Mouse (Mus musculus): ENCODE measurements around the gene Fam102b.

The Fam102b gene

DNA sequence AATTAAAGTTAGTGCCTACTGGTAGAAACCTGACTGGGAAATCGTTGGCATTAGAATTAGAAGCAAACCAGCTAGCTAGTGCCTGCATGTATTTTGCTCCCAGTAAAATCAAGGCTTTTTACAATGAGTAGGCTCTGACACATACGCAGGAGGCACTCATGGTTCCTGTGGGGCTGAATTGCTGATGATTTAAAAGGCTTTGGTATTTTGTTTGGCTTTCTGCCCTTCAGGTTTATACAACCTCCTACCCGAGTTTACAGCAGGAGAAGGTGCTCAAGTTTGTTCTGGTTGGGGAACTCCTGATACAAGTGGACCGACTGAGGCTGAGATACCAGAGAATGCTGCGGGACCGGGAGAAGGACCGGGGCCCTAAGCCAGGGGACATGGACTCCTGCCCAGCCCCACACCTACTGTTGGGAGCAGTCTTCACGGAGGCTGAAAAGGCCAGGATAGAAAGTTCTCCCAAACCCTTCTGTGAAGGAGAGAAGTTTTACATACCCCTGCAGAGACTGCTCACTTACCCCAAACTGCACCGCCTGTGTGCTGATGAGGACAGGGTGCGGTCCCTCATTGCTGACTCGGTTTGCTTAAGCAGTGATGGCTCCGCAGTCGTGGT lies 67.6 kb downstream of the Fam102b start:
- no peak for DNase-seq

DNA sequence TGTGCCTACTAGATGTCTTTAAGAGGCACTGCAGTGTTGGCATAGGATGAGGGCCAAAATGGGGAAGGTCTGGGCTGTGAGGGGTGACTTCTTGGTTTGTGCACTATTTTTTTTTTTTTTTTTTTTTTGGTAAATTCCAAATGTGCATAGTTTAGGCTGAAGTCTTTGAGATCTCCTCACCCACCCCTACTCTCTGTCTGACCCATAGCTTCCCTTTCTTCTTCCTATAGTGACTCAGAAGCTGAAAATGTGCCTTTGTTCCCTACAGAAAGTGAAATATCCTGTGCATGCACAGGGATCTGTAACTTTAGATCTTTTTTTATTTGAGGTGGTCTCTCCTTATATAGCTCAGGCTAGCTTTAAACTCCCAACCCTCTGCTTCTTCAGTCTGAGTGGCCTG lies 69.4 kb downstream of the Fam102b start:
- no peak for DNase-seq

DNA sequence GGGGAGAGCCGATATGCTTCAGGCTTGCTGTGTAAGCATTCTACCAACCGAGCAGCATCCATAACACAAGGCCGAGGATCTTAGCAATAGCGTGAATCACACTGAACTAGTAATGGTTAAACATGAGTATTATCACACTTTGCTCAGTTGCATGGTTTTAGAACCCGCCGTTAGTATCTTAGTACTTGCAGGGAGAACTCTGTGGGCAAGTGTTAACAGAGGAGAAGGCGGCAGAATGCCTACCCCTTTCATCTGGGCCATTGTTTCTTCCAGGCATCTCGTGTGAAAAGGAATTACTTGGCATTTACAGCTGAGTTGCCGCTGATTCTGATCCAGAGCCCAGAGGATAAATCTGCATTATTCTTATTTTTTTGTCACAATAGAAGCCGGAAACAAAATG lies 86.4 kb downstream of the Fam102b start:
- no peak for DNase-seq

DNA sequence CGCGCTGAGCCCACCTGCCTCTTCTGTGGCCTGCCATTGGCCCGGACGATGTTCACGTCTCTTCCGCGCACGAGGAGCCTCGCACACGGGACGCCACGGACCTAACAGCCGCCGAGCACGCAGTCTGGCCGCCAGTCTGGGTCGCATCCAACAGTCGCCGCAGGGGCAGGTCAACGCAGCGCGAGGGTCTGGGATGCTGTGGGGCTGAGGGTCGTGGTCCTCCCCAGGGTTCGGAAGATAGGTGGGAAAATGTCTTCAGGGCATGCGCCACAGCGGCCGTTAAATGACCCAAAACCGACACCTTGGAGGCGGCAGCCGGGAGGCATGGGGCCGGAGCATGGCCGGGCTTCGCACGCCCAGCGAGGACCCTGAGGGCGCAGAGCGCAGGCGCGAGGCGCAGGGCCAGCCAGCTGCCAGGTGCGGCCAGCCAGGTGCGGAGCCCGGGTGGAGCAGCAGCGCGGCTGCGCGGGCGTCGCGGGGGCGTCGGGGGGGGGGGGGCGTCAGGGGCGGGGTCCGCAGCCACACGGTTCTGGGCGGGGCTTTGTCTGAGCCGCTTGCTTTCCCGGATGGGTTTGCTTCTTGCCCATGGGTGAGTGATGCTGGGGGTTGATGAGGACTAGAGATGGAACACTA lies 87.3 kb downstream of the Fam102b start, which contains the start of gene Gm9857:
Gene Gm9857, minus strand, starts transcription at position 445 of the 633 bp plus-strand sequence.
- no peak for DNase-seq

DNA sequence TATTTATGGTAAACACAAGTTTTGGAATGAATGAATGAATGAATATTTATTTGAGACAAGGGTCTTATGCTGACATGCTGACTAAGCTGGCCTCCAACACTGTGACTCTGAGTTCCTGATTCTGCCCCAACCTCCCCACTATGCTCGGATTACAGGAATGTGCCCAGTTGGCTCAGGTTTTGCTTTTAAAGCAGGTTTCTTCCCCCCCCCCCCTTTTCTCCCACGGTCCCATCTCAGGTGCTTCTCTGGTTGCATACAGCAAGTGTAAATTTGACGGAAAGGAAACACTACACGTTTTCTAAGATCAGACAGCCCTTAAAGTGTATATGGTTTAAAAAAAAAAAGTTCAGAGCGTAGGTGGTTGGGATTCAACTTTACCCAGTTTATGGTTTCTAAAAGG lies 87.8 kb downstream of the Fam102b start, which contains the start of gene Henmt1:
Gene Henmt1, plus strand, starts transcription at position 301 of the 400 bp plus-strand sequence.
- no peak for DNase-seq

DNA sequence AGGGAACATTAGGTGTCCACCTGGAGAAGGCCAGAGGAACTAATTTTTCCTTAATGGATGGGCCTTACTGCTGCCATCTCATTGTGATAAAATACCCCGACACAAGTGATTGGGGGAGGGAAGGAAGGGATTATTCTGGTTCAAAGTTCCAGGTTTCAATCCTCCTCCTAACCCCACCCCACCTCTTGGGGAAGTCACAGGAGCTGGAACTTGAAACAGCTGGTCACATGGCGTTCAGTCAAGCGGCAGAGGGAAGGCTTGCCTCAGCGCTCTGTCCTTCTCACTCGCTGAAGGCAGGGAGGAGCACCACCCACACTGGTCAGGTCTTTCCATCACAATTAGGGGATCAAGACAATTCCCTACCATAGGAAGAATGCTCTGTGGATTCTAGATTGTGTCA lies 88.7 kb downstream of the Fam102b start:
- no peak for DNase-seq

DNA sequence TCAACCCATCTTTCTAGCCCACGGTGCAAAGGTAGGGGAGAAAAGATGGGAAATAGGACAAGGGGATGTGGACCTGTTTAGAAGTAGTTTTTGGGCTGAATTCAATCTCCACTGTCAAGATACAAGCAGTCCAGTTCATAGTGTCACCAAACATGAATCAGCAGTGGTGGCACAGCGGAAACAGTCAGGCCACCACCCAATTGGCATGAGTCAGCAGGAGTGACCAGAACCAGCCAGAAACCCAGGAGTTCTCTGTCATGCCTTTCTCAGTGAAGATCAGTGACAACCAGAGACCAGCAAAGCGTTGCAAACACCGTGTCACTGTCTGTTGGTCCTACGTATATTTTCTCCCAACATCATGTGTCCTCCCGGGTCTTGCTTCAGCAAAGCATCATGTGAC lies 93.8 kb downstream of the Fam102b start:
- no peak for DNase-seq

DNA sequence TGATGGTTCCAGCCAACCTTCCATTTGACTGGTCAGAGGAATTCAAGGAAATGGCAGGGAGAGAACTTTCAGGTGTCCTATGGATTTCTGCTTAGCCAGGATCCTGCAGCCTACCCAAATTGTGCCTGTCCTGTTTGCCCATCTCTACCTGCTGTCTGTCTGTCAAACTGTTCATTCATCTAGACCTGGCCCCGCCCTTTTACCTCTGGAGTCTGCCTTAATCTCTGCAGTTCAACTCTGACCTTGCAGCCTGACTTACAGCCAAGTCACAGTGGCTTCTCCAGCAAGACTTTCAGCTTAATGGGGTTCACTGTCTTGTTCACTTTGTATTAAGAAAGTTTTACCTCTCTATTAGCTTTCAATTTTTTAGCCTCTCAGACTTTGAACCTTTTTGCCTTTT lies 101.1 kb downstream of the Fam102b start:
- no peak for DNase-seq

DNA sequence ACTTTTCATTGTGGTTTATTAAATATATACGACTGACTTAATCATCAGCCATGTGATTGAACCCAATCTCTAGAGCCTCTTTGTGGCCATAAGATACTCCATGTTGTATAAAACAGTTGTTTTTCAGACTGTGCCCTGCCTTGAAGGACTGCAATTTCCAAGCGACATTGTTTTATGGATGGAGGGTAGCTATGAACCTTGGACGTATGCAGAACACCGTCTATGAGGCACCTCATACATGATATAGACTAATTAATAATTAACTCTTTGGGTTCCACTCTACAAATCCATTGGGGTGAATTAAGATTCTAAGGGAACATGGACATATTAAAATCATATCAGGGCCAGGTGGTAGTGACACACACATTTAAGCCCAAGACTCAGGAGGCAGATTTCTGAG lies 101.7 kb downstream of the Fam102b start:
- no peak for DNase-seq

DNA sequence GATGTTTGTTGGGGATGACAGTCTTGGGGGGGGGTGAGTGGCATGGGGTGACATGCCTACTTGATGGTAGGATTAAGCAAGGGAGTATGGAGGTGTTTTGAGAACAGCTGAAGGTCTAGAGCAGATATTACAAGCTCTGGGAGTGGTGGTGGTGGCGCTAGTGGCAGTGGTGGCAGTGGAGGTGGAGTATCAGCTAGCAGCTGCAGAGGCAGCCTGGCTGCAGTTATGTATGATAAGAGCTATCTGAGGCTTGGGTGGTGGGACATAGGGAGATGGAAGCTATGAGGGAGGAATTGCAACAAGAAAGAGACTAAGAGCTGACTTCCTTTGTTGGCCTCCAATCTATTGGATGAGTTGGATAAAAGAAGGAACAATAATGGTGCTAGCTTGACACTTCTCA lies 105.6 kb downstream of the Fam102b start:
- no peak for DNase-seq
